Mouse (Mus musculus): ENCODE data around the gene Gm10985. TPM values are rescaled to one million over a fixed set of nuclear protein-coding genes. Genes with fewer than 3 reads are reported as not detected.

The Gm10985 gene
- polyA plus RNA-seq, 1 experiment from 2014 or later: not detected

DNA sequence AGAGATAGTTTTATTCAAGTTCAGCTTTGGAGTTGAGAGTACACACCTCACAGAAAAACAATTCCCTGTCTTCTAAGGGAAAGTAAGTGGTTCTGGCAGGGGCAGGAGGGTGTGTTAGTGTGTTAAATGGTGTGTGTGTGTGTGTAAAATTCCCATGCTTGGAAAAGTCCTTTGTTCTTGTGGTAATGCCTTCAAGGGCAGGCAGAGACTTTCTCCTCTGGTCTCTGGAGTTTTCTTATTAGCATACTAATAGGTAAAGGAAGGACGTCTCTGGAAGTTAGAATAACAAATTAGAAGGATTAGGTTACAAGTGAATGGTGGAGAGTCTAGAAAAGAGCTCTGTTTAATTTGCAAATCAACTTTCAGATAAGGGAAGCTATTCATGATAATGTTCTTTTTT, 24.4 kb downstream of the Gm10985 start:
- Histone ChIP-seq H3K4me3 (replicated peaks) (no peak overlapping the region), H3K4me2 (replicated peaks) (no peak overlapping the region), H3K27me3 (no peaks in the 10 kb centered on the region), H3K9me3 (no peaks in the 10 kb centered on the region), H3K36me3 (no peaks in the 10 kb centered on the region), H3K27ac (0 out of 2 replicates have a peak overlapping the region, but pooled peaks have one; percentile 26), H3K4me1 (replicated peaks) (peaks cover 12% of the 10 kb centered on the region), H3K9ac (replicated peaks) (no peak overlapping the region)
- WGBS: 5% methylated on average over 1 of the region's 1 CpGs
- no peak; the same call in 1 of the 2 replicates for ATAC-seq

DNA sequence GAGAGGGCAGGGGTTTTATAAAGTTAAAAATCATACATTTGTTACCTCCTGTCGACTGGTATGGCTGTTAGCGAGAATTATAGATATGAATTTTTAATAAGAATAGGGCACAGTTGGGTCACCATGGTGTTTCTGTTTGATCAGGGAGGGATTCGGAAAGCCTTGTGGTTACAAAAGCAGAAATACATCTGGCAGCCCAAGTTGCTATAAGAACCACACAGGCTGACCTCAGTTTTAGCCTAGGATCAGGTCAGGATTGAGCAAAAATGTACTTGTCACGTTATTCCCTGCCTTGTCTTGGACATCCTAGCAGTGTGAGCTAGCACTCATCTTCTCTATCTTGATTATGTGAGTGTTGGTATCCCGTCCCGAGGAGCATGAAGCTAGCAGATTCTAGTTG, 25.6 kb downstream of the Gm10985 start:
- 87% methylated on average over 6 of the region's 6 CpGs for WGBS
- Histone ChIP-seq H3K9me3 (no peaks in the 10 kb centered on the region), H3K4me3 (replicated peaks) (no peak overlapping the region), H3K9ac (replicated peaks) (no peak overlapping the region), H3K27me3 (no peaks in the 10 kb centered on the region), H3K4me1 (replicated peaks) (peaks cover 9% of the 10 kb centered on the region), H3K36me3 (no peaks in the 10 kb centered on the region), H3K27ac (no peak overlapping the region), H3K4me2 (replicated peaks) (no peak overlapping the region)
- no peak for ATAC-seq

GRCm38 (mm10) chr3:53871596-53871995, 26.7 kb downstream of the Gm10985 start:
- Histone ChIP-seq H3K4me1 (replicated peaks) (peaks cover 9% of the 10 kb centered on the region), H3K4me3 (replicated peaks) (no peak overlapping the region), H3K36me3 (no peaks in the 10 kb centered on the region), H3K9ac (replicated peaks) (no peak overlapping the region), H3K27me3 (no peaks in the 10 kb centered on the region), H3K27ac (no peak overlapping the region), H3K9me3 (no peaks in the 10 kb centered on the region), H3K4me2 (replicated peaks) (no peak overlapping the region)
- no peak for ATAC-seq
- WGBS: 93% methylated on average over 1 of the region's 1 CpGs

- Histone ChIP-seq H3K27me3 (no peaks in the 10 kb centered on the region), H3K4me3 (replicated peaks) (no peak overlapping the region), H3K4me1 (replicated peaks) (no peaks in the 10 kb centered on the region), H3K4me2 (replicated peaks) (no peak overlapping the region), H3K27ac (no peak overlapping the region), H3K9me3 (0 out of 2 replicates have a peak, but pooled peaks cover 2% of the 10 kb centered on the region), H3K36me3 (no peaks in the 10 kb centered on the region), H3K9ac (replicated peaks) (no peak overlapping the region)
- WGBS: 89% methylated on average over 12 of the region's 12 CpGs
- ATAC-seq: no peak
Measured at GRCm38 (mm10) chr3:53890619-53891540, 46.0 kb downstream of the Gm10985 start.

Other genes with a start within 250 kb of the Gm10985 start
- 1.0 and 1.1 TPM in 2 replicates for gene Frem2, start 187.7 kb upstream of the Gm10985 start, polyA plus RNA-seq (2015; fragmentation: Nextera tagmentation; extraction: Ambion mirVana)
- gene Ufm1, start 18.7 kb downstream of the Gm10985 start, polyA plus RNA-seq (2015; fragmentation: Nextera tagmentation; extraction: Ambion mirVana): 103 and 108 TPM in 2 replicates